Mouse (Mus musculus): Measurements from ENCODE around the gene Fdx1l.
"Not testable (repeated sequence)": the region's sequence is repeated elsewhere in the genome, so short reads cannot be mapped to it uniquely, and the experiment has no call there.

The Fdx1l gene

DNA sequence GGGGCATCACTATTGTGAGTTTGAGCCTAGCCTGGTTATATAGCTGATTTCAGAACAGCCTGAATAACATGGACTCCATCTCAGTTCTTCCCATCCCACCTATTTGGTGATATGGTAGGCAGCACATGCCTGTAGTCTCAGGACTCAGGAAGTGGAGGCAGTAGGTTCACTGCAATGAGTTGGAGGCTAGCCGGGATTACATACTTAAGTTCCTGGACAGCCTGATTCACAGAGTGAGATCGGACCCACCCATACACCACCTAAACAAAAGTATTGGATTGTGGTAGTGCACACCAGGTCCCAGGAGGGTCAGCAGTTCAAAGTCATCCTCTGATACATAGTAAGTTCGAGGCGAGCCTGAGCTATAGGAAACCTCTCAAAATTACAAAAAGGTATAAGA lies 773 bp downstream of the Fdx1l start:
- DNase-seq (ENCODE audit: low spot score), result no peak

- DNase-seq (ENCODE audit: low spot score), result no peak
These were observed 6.3 kb downstream of the Fdx1l start, which contains the start of gene Zglp1 for GRCm38 (mm10) chr9:21067006-21067684. Gene Zglp1 (minus strand): TSS chr9:21067093.

GRCm38 (mm10) chr9:21062928-21063327 lies 10.5 kb downstream of the Fdx1l start:
- DNase-seq (ENCODE audit: low spot score), result peak; percentile 68

DNA sequence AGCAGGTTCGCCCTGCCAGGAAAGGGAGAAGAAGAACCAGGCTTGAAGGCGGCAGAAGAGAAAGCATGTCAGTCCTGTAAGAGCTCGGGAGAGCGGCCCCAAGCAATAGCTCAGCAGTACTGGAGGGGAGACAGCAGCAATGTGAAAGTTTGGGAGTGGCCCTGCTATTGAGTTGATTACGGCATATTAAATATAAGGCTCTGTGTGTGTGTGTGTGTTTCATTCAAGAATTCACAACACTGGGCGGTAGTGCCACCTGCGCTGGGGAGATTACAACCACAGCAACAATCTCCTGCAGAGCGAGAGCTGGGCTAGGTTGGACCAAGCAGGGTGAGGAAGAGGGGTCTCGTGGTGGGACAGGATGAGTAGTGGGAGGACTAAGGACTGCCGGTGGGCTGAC lies 21.8 kb downstream of the Fdx1l start:
- no peak for DNase-seq (ENCODE audit: low spot score)

GRCm38 (mm10) chr9:21045235-21045634 lies 28.2 kb downstream of the Fdx1l start:
- DNase-seq (ENCODE audit: low spot score), result no peak

DNA sequence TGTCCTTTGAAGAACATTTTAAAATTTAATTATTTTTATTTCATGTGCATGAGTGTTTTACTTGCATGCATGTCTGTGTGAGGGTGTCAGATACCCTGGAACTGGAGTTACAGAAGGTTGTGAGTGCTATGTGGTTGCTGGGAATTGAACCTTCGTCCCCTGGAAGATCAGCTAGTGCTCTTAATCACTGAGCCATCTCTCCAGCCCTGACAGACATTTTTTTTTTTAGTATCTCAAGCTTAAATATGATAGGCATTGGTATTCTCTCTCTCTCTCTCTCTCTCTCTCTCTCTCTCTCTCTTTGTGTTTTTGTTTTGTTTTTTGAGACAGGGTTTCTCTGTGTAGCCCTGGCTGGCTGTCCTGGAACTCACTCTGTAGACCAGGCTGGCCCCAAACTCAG lies 28.6 kb downstream of the Fdx1l start:
- DNase-seq (ENCODE audit: low spot score), result not testable (repeated sequence)

GRCm38 (mm10) chr9:21043563-21043962 lies 29.9 kb downstream of the Fdx1l start:
- DNase-seq (ENCODE audit: low spot score), result no peak

- DNase-seq (ENCODE audit: low spot score), result no peak
These were observed 32.1 kb downstream of the Fdx1l start for GRCm38 (mm10) chr9:21041308-21041707.

DNA sequence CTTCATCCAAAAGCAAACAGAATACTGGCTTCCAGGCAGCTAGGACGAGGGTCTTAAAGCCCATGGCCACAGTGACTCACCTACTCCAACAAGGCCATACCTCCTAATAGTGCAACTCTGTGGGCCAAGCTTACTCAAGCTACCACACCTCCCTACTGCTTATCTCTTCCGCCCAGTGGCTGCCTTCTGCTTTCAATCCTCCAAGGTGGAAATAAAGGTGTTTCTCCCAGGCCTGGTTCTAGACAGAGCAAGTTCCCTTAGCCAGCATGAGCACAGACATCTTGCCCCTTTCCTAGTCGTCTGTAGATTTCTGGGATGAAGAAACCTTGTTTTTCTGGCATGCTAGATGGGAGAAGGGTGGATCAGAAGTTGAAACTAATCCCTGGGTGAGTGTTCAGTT lies 33.6 kb downstream of the Fdx1l start:
- DNase-seq (ENCODE audit: low spot score), result no peak

GRCm38 (mm10) chr9:21037481-21037891 lies 35.9 kb downstream of the Fdx1l start:
- no peak for DNase-seq (ENCODE audit: low spot score)

- DNase-seq (ENCODE audit: low spot score), result no peak
These were observed 36.7 kb downstream of the Fdx1l start for GRCm38 (mm10) chr9:21036666-21037065.

DNA sequence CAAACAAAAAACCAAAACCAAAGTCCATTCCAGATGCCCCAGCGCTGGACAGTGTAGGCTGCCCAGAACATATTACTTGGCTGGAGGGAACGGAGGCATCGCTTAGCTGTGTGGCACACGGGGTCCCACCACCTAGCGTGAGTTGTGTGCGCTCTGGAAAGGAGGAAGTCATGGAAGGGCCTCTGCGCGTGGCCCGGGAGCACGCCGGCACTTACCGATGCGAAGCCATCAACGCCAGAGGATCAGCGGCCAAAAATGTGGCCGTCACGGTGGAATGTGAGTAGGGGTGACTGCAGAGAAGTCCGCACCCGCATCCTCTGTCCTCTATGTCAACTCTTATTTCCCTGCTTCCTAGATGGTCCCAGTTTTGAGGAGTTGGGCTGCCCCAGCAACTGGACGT lies 37.3 kb downstream of the Fdx1l start:
- no peak for DNase-seq (ENCODE audit: low spot score)

DNA sequence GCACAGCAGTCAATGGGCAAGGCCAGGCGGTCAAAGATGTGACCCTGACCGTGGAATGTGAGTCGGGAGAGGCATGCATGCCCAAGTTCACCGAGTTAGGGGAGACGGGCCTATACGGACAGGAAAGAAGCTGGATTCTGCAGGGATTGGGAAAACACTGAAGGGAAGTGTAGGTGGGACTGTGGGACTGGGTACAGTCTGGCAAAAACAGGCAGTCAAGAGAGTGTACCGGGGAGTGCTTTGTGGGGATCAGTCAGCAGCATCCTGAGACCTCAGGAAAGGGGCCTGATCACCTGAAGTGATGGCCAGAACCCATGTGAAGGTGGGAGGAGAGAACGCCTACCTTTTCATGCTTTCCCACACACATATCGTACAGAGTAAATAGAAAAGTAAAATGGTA lies 37.8 kb downstream of the Fdx1l start:
- DNase-seq (ENCODE audit: low spot score), result no peak

DNA sequence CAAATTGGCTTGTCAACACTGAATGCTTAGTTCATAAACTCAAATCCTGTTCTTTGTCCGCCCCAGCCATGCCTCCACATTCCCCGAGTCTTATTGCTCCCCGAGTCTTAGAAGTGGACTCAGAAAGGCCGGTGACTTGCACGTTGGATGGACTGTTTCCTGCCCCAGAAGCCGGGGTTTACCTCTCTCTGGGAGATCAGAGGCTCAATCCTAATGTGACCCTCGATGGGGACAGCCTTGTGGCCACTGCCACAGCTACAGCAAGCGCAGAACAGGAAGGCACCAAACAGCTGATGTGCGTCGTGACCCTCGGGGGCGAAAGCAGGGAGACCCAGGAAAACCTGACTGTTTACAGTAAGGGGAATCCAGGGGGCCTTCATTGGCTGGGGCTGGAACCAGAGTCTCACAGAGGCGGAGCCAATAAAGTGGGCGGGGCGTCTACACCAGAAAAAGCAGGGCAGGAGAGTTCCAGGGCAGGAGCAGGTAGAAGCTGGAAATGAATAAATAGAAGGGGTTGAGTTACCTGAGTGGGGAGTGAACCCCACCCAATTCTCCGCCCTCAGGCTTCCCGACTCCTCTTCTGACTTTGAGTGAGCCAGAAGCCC lies 38.8 kb downstream of the Fdx1l start:
- DNase-seq (ENCODE audit: low spot score), result no peak

DNA sequence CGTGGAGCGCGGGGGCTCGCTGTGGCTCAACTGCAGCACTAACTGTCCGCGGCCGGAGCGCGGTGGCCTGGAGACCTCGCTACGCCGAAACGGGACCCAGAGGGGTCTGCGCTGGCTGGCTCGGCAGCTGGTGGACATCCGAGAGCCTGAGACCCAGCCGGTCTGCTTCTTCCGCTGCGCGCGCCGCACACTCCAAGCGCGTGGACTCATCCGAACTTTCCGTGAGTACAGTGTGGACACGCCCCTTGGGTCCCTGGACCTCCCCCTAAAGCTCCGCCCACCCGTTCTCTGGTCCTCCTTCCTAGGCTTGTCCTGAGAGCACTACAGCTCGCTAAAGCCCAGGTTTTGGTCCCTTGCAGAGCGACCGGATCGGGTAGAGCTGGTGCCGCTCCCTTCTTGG lies 40.3 kb downstream of the Fdx1l start:
- DNase-seq (ENCODE audit: low spot score), result peak; percentile 82

- no peak for DNase-seq (ENCODE audit: low spot score)
These were observed 40.9 kb downstream of the Fdx1l start for GRCm38 (mm10) chr9:21032491-21032890.

DNA sequence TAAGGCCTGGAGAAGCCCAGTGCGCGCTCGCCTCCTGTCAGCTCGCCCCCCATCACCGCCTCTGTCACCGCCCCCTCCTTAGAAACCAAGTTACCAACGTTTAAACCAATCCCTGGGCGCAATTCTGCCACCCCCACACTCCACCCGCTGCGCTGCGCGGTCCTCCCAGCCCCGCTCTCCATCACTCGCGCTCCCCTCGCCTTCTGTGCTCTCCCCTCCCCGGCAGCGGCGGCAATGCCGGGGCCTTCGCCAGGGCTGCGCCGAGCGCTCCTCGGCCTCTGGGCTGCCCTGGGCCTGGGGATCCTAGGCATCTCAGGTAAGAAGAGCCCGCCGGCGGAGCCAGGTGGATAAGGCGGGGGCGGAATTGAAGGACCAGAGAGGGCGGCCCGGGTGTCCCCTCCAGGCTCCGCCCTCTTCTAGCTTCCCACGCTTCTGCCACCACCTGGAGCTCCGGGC lies 41.5 kb downstream of the Fdx1l start, which contains the start of gene Icam5:
Icam5 (plus strand) TSS at position 178 of the 456 bp plus-strand sequence.
- DNase-seq (ENCODE audit: low spot score), result no peak

DNA sequence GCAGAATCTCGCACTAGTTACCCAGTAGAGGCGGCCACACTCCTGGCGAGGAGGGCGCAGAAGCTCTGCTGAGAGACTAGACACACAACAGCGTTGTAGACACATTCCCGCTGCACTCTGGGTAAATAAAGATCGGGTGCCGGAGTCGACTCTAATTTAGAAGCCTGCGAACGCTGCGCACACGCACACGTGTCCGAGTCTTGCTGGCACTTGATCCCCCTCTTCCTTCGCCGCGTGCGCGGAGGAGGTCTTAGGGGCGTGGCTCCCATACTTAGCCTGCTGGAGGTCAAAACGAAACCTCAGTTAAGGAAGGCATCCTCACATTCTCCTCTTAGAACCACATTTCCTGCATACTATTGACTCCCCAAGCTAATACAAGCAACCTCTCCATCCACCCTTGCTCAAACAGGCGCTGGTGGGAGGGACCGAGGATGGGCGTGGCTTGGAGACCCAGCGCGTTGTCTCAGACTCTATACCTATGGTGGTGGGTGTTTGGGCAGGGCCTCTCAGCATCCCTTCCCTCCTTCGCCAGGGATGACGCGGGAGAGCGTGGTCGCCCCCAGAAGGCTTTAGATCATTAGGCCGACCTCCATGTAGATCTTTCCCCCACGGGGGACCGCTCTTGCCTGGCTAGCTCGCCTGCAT lies 42.0 kb downstream of the Fdx1l start:
- DNase-seq (ENCODE audit: low spot score), result peak; percentile 68

DNA sequence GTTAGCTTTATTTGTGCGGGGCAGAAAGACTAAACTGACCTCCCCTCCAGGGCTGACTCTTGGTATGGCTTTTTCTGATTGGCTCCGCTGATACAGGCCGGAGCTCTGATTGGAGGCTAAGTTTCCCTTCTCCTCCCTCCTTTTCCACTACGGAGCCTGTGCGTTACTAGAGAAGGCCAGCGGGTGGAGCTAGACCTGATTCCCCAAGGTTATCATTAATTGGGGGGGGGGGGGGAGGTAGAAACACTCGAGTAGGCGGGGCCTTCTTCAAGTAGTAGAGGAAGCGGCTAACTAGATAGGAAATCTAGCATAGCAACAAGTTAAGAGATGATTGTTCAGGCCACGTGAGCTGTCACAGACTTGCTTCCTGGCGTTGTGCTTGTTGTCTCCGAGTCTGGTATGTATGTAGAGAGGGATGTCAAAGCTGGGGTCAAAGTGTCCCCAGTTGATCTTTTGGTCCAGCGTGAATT lies 42.6 kb downstream of the Fdx1l start:
- DNase-seq (ENCODE audit: low spot score), result peak; percentile 88

DNA sequence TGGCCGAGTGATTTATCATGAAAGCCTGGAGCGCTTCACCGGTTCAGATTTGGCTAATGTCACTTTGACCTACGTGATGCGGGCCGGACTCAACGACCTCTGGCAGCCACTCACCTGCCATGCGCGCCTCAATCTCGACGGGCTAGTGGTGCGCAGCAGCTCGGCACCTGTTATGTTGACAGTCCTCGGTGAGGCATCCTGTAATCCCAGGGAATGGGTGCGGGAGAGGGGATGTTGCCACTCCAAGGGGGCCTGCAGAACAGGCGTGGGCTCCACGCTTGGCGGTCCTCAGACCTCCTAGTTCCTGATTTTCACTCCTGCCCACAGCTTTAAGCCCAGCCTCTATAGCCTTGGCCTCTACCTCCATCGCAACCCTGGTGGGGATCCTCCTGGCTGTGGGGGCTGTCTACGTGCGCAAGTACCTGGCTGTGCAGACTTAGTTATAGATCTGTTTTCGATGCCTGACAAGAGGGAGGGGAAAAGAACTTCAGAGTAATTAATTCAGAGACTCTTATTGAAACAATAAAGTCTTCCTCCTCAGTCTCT lies 43.3 kb downstream of the Fdx1l start:
- DNase-seq (ENCODE audit: low spot score), result no peak

GRCm38 (mm10) chr9:21029291-21030054 lies 43.9 kb downstream of the Fdx1l start, which contains the start of gene Icam4:
Gene Icam4 (plus strand): TSS chr9:21029373.
- DNase-seq (ENCODE audit: low spot score), result peak; percentile 85

GRCm38 (mm10) chr9:21028560-21029110 lies 44.8 kb downstream of the Fdx1l start:
- DNase-seq (ENCODE audit: low spot score), result no peak
